Mouse (Mus musculus): ENCODE results near the gene Enox1. TPM values are rescaled to one million over a fixed set of nuclear protein-coding genes. Genes with fewer than 3 reads are reported as not detected.

The Enox1 gene
- polyA plus RNA-seq, 1 experiment from 2014 or later: 7.7 TPM

GRCm38 (mm10) chr14:77558910-77559309 is 402.3 kb downstream of the Enox1 start:
- H3K36me3 ChIP-seq (ENCODE audit: insufficient read depth, low read length): no peaks in the 10 kb centered on the region
- no peak overlapping the region for H3K27ac ChIP-seq (ENCODE audit: low read length)
- no peak overlapping the region for H3K9ac ChIP-seq (replicated peaks; ENCODE audit: low read length)
- H3K4me3 ChIP-seq (ENCODE audit: low read length): no peak overlapping the region
- H3K9me3 ChIP-seq (ENCODE audit: low read length): no peaks in the 10 kb centered on the region
- ATAC-seq (ENCODE audit: low FRiP score, low TSS enrichment): no peak
- H3K4me2 ChIP-seq (replicated peaks; ENCODE audit: low read depth, low read length): no peak overlapping the region
- 100% methylated on average over 3 of the region's 3 CpGs for WGBS
- H3K4me1 ChIP-seq (ENCODE audit: insufficient read depth, low read length): no peaks in the 10 kb centered on the region
- no peaks in the 10 kb centered on the region for H3K27me3 ChIP-seq (ENCODE audit: insufficient read depth, low read length)

- ATAC-seq (ENCODE audit: low FRiP score, low TSS enrichment): no peak
- no peak overlapping the region for H3K4me3 ChIP-seq (ENCODE audit: low read length)
- H3K9me3 ChIP-seq (ENCODE audit: low read length): no peaks in the 10 kb centered on the region
- H3K27me3 ChIP-seq (ENCODE audit: insufficient read depth, low read length): no peaks in the 10 kb centered on the region
- no peak overlapping the region for H3K27ac ChIP-seq (ENCODE audit: low read length)
- no peak overlapping the region for H3K9ac ChIP-seq (replicated peaks; ENCODE audit: low read length)
- H3K4me2 ChIP-seq (replicated peaks; ENCODE audit: low read depth, low read length): no peak overlapping the region
- WGBS: 82% methylated on average over 5 of the region's 5 CpGs
- no peaks in the 10 kb centered on the region for H3K36me3 ChIP-seq (ENCODE audit: insufficient read depth, low read length)
- no peaks in the 10 kb centered on the region for H3K4me1 ChIP-seq (ENCODE audit: insufficient read depth, low read length)
Observed at GRCm38 (mm10) chr14:77559792-77560191, 403.2 kb downstream of the Enox1 start.

GRCm38 (mm10) chr14:77561808-77562583 is 405.4 kb downstream of the Enox1 start:
- no peak for ATAC-seq (ENCODE audit: low FRiP score, low TSS enrichment)
- Histone ChIP-seq H3K9ac (replicated peaks; ENCODE audit: low read length) (no peak overlapping the region), H3K4me3 (ENCODE audit: low read length) (no peak overlapping the region), H3K4me2 (replicated peaks; ENCODE audit: low read depth, low read length) (no peak overlapping the region), H3K36me3 (ENCODE audit: insufficient read depth, low read length) (no peaks in the 10 kb centered on the region), H3K4me1 (ENCODE audit: insufficient read depth, low read length) (no peaks in the 10 kb centered on the region), H3K27me3 (ENCODE audit: insufficient read depth, low read length) (no peaks in the 10 kb centered on the region), H3K9me3 (ENCODE audit: low read length) (no peaks in the 10 kb centered on the region), H3K27ac (ENCODE audit: low read length) (no peak overlapping the region)
- 49% methylated on average over 6 of the region's 6 CpGs for WGBS

- peaks cover 4% of the 10 kb centered on the region; the same call in 1 of the 2 replicates for H3K9me3 ChIP-seq (ENCODE audit: low read length)
- no peak overlapping the region for H3K4me2 ChIP-seq (replicated peaks; ENCODE audit: low read depth, low read length)
- H3K4me1 ChIP-seq (ENCODE audit: insufficient read depth, low read length): no peaks in the 10 kb centered on the region
- WGBS: 80% methylated on average over 5 of the region's 5 CpGs
- H3K27ac ChIP-seq (ENCODE audit: low read length): no peak overlapping the region
- H3K9ac ChIP-seq (replicated peaks; ENCODE audit: low read length): no peak overlapping the region
- no peaks in the 10 kb centered on the region for H3K27me3 ChIP-seq (ENCODE audit: insufficient read depth, low read length)
- no peak overlapping the region for H3K4me3 ChIP-seq (ENCODE audit: low read length)
- no peaks in the 10 kb centered on the region for H3K36me3 ChIP-seq (ENCODE audit: insufficient read depth, low read length)
- ATAC-seq (ENCODE audit: low FRiP score, low TSS enrichment): no peak
Observed at GRCm38 (mm10) chr14:77563922-77564321, 407.4 kb downstream of the Enox1 start.

GRCm38 (mm10) chr14:77567120-77567519 is 410.6 kb downstream of the Enox1 start:
- Histone ChIP-seq H3K4me1 (ENCODE audit: insufficient read depth, low read length) (no peaks in the 10 kb centered on the region), H3K4me2 (replicated peaks; ENCODE audit: low read depth, low read length) (no peak overlapping the region), H3K27ac (ENCODE audit: low read length) (no peak overlapping the region), H3K9me3 (ENCODE audit: low read length) (peaks cover 7% of the 10 kb centered on the region; the same call in 1 of the 2 replicates), H3K27me3 (ENCODE audit: insufficient read depth, low read length) (no peaks in the 10 kb centered on the region), H3K4me3 (ENCODE audit: low read length) (no peak overlapping the region), H3K9ac (replicated peaks; ENCODE audit: low read length) (no peak overlapping the region), H3K36me3 (ENCODE audit: insufficient read depth, low read length) (no peaks in the 10 kb centered on the region)
- WGBS: 75% methylated on average over 2 of the region's 2 CpGs
- ATAC-seq (ENCODE audit: low FRiP score, low TSS enrichment): no peak

GRCm38 (mm10) chr14:77574436-77574835 is 417.9 kb downstream of the Enox1 start:
- Histone ChIP-seq H3K4me1 (ENCODE audit: insufficient read depth, low read length) (peaks cover 7% of the 10 kb centered on the region), H3K27ac (ENCODE audit: low read length) (no peak overlapping the region), H3K27me3 (ENCODE audit: insufficient read depth, low read length) (no peaks in the 10 kb centered on the region), H3K9ac (replicated peaks; ENCODE audit: low read length) (no peak overlapping the region), H3K4me3 (ENCODE audit: low read length) (no peak overlapping the region), H3K4me2 (replicated peaks; ENCODE audit: low read depth, low read length) (no peak overlapping the region), H3K36me3 (ENCODE audit: insufficient read depth, low read length) (no peaks in the 10 kb centered on the region), H3K9me3 (ENCODE audit: low read length) (peaks cover 3% of the 10 kb centered on the region; the same call in 1 of the 2 replicates)
- WGBS: 32% methylated on average over 3 of the region's 3 CpGs
- ATAC-seq (ENCODE audit: low FRiP score, low TSS enrichment): no peak

GRCm38 (mm10) chr14:77576411-77576810 is 419.8 kb downstream of the Enox1 start:
- Histone ChIP-seq H3K9ac (replicated peaks; ENCODE audit: low read length) (no peak overlapping the region), H3K27me3 (ENCODE audit: insufficient read depth, low read length) (no peaks in the 10 kb centered on the region), H3K4me2 (replicated peaks; ENCODE audit: low read depth, low read length) (no peak overlapping the region), H3K4me1 (ENCODE audit: insufficient read depth, low read length) (peaks cover 11% of the 10 kb centered on the region), H3K27ac (ENCODE audit: low read length) (no peak overlapping the region), H3K4me3 (ENCODE audit: low read length) (no peak overlapping the region), H3K36me3 (ENCODE audit: insufficient read depth, low read length) (no peaks in the 10 kb centered on the region), H3K9me3 (ENCODE audit: low read length) (no peaks in the 10 kb centered on the region)
- ATAC-seq (ENCODE audit: low FRiP score, low TSS enrichment): no peak
- WGBS: 80% methylated on average over 5 of the region's 5 CpGs

- 68% methylated on average over 18 of the region's 18 CpGs for WGBS
Observed at GRCm38 (mm10) chr14:77577481-77578251, 421.1 kb downstream of the Enox1 start.

GRCm38 (mm10) chr14:77578355-77578754 is 421.8 kb downstream of the Enox1 start:
- Histone ChIP-seq H3K36me3 (ENCODE audit: insufficient read depth, low read length) (no peaks in the 10 kb centered on the region), H3K9ac (replicated peaks; ENCODE audit: low read length) (no peak overlapping the region), H3K27me3 (ENCODE audit: insufficient read depth, low read length) (no peaks in the 10 kb centered on the region), H3K4me1 (ENCODE audit: insufficient read depth, low read length) (peaks cover 11% of the 10 kb centered on the region), H3K4me2 (replicated peaks; ENCODE audit: low read depth, low read length) (no peak overlapping the region), H3K27ac (ENCODE audit: low read length) (no peak overlapping the region), H3K9me3 (ENCODE audit: low read length) (no peaks in the 10 kb centered on the region), H3K4me3 (ENCODE audit: low read length) (no peak overlapping the region)
- no peak for ATAC-seq (ENCODE audit: low FRiP score, low TSS enrichment)
- 66% methylated on average over 7 of the region's 7 CpGs for WGBS

More at GRCm38 (mm10) chr14:77577481-77578251, 421.1 kb downstream of the Enox1 start:
- Histone ChIP-seq H3K27ac (ENCODE audit: low read length) (no peak overlapping the region), H3K27me3 (ENCODE audit: insufficient read depth, low read length) (no peaks in the 10 kb centered on the region), H3K9ac (replicated peaks; ENCODE audit: low read length) (no peak overlapping the region), H3K4me2 (replicated peaks; ENCODE audit: low read depth, low read length) (no peak overlapping the region), H3K4me1 (ENCODE audit: insufficient read depth, low read length) (peaks cover 11% of the 10 kb centered on the region), H3K4me3 (ENCODE audit: low read length) (no peak overlapping the region), H3K9me3 (ENCODE audit: low read length) (no peaks in the 10 kb centered on the region), H3K36me3 (ENCODE audit: insufficient read depth, low read length) (no peaks in the 10 kb centered on the region)
- ATAC-seq (ENCODE audit: low FRiP score, low TSS enrichment): no peak

Measured in kidney, embryonic 16.5 days (tissue).